Mouse (Mus musculus) kidney, postnatal 0 days (tissue): ENCODE data around the gene Rassf3. TPM values are rescaled to one million over a fixed set of nuclear protein-coding genes. Genes with fewer than 3 reads are reported as not detected.

Experiments
- ATAC-seq: fragments of 200-750 bp; cut with Nextera tagmentation; replicated peaks from 2 replicates; pipeline ENCODE4 v1.8.0; 2017; ENCODE audit warnings: low read depth, moderate number of reproducible peaks, moderate TSS enrichment, moderate library complexity; ENCODE audit not compliant: low FRiP score
- DNase-seq: peaks from one replicate; pipeline ENCODE4 v3.0.0-alpha.2; 2016; ENCODE audit warnings: low spot score
- H3K27ac ChIP-seq: fragments of 300-500 bp; sonication (generic); 2 replicates; pipeline ENCODE4 v1.5.1; 2014; ENCODE audit warnings: mild to moderate bottlenecking
- H3K27me3 ChIP-seq: fragments of 300-500 bp; sonication (generic); 2 replicates; pipeline ENCODE4 v1.6.1; 2014; ENCODE audit warnings: low read length, mixed read lengths; ENCODE audit not compliant: insufficient read depth
- H3K36me3 ChIP-seq: fragments of 300-500 bp; sonication (generic); 2 replicates; pipeline ENCODE4 v1.6.1; 2014; ENCODE audit warnings: low read length, mixed read lengths; ENCODE audit not compliant: insufficient read depth
- H3K4me1 ChIP-seq: fragments of 300-500 bp; sonication (generic); replicated peaks from 2 replicates; pipeline ENCODE4 v1.6.1; 2014; ENCODE audit warnings: antibody characterized with exemption, low read length, mixed read lengths; ENCODE audit not compliant: insufficient read depth
- H3K4me2 ChIP-seq: fragments of 300-500 bp; sonication (generic); 2 replicates; pipeline ENCODE4 v1.6.1; 2014; ENCODE audit warnings: mild to moderate bottlenecking, low read length, moderate library complexity, mixed read lengths
- H3K4me3 ChIP-seq: fragments of 300-500 bp; sonication (generic); replicated peaks from 2 replicates; pipeline ENCODE4 v1.5.1; 2014; ENCODE audit warnings: low read depth, low read length
- H3K9ac ChIP-seq: fragments of 300-500 bp; sonication (generic); 2 replicates; pipeline ENCODE4 v1.6.1; 2014; ENCODE audit warnings: low read depth, low read length
- H3K9me3 ChIP-seq: fragments of 300-500 bp; sonication (generic); replicated peaks from 2 replicates; pipeline ENCODE4 v1.6.1; 2016; ENCODE audit warnings: low read length, inconsistent platforms, mixed read lengths
- CTCF ChIP-seq: IDR thresholded peaks from 2 replicates; pipeline ENCODE4 v1.5.1; 2016; ENCODE audit warnings: antibody characterized with exemption, low read depth, mild to moderate bottlenecking, moderate library complexity
- WGBS: fragments of 180-500 bp; shearing (Covaris S2); extraction: QIAGEN DNeasy Blood & Tissue Kit; methylation state at CpG from one replicate; pipeline ENCODE4 v1.1.7; 2014; 5-methylcytosine and 5-hydroxymethylcytosine counted together
- polyA plus RNA-seq: library from polyadenylated mRNA; unstranded; fragments of >200 nt; fragmentation: Nextera tagmentation; extraction: Ambion mirVana; gene quantifications from 2 replicates; pipeline ENCODE4 v1.2.1, GENCODE M21; 2015

The Rassf3 gene
- polyA plus RNA-seq, 1 experiment from 2014 or later = 11.9 TPM

DNA sequence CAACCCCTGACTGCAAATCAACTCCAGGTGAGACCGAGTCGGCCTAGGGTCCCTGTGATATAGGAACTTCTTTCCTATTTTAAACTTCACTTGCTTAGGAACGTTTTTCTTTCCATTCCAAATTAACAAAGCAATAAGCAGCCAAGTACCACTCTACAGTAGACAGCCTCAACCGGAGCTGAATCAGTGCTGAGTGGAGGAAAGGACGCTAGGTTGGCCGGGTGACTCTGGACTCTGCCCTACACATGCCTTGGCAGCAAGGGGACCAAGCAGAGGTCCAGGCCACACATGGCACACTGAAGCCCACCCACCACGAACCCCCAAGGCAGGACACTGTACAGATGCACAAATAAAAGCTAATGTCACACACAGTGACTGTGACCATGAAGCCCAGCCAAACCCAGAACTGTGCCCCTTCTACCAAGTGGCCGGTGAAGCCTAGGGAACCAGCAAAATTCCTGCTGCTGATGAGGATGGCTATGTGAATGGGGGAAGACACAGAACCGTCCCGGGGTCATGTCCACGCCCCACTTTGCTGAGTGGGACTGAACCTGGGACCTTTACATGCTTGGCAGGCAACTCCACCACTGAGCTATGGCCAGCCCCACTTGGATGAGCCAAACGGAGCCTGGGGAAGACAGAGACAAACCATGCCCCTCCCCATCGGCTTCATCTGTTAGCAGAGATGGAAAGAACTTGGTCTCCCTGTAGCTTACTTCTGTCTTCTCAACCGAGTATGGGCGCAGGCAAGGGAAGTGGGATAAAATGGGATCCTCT, 45.2 kb downstream of the Rassf3 start:
- Histone ChIP-seq H3K4me1 (peaks cover 41% of the 10 kb centered on the region), H3K4me2 (peak overlapping the region; percentile 45; the same call in 1 of the 2 replicates), H3K27ac (peak overlapping the region; percentile 85), H3K9ac (no peak overlapping the region), H3K36me3 (no peaks in the 10 kb centered on the region), H3K27me3 (no peaks in the 10 kb centered on the region), H3K9me3 (no peaks in the 10 kb centered on the region), H3K4me3 (no peak overlapping the region)
- ATAC-seq = no peak
- WGBS = 68% methylated on average over 15 of the region's 15 CpGs
- DNase-seq = no peak
- no peak for TF ChIP-seq CTCF

DNA sequence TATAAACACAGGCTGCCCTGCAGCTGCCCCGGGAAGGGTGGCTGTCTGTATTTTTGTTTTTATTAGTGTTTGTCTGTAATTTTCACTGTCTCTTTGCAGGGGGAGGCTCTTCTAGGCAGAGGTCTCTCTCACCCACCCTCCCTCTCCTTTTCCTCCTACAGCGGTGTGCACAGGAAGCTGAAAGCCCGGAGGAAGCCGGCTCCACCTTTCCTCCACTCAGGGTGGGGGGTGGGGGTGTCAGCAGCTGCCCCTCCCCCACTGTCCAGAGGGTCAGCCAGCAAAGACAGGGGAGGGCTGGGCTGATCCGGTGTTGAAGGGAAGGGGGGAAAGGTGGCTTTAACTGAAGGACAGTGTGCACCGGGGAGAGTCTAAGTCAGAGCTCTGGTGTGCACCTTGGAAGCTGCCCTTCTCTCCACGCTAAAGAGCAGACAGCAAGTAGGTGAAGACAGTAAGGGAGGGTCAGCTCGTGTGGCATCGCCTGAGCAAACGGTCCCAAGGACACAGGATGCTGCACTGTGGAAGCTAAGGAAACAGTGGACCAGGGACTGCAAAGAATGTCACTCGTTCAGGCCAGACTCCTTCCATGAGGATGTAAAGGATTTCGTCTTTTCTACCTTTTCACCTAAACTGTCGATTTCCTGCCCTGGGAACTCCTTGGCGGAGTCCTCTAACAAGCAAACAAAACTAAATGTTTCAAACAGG, 46.0 kb downstream of the Rassf3 start:
- no peaks in the 10 kb centered on the region for H3K9me3 ChIP-seq
- no peak for TF ChIP-seq CTCF
- peak overlapping the region; percentile 45; the same call in 1 of the 2 replicates for H3K9ac ChIP-seq
- H3K4me1 ChIP-seq = peaks cover 39% of the 10 kb centered on the region
- 15% methylated on average over 14 of the region's 14 CpGs for WGBS
- peak overlapping the region; percentile 45 for H3K4me2 ChIP-seq
- H3K27me3 ChIP-seq = no peaks in the 10 kb centered on the region
- ATAC-seq (peak; percentile 57; the same call in 1 of the 2 replicates), DNase-seq (peak; percentile 68)
- H3K4me3 ChIP-seq = no peak overlapping the region
- H3K27ac ChIP-seq = peak overlapping the region; percentile 85
- no peaks in the 10 kb centered on the region for H3K36me3 ChIP-seq

DNA sequence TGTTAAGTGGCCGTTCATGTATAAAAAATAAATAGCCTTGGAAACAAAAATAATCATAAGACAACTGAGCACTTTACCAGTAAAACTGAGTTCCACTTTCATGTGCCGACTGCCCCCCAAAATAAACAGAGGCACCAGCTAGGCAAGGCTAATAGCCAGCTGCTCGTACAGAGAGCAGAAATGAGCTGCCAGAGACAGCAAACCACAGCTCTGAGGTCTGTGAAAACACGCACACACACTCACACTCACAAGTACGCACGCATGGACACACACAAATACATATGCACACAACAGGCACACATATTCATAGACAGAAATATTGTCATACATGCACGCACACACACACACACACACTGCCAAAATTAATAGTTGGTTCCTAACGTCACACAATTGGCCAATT, 46.6 kb downstream of the Rassf3 start:
- H3K36me3 ChIP-seq = no peaks in the 10 kb centered on the region
- WGBS = 24% methylated on average over 8 of the region's 8 CpGs
- no peak for TF ChIP-seq CTCF
- ATAC-seq (no peak), DNase-seq (no peak)
- peak overlapping the region; percentile 45; the same call in 1 of the 2 replicates for H3K9ac ChIP-seq
- H3K27ac ChIP-seq = peak overlapping the region; percentile 85
- no peaks in the 10 kb centered on the region for H3K27me3 ChIP-seq
- no peaks in the 10 kb centered on the region for H3K9me3 ChIP-seq
- H3K4me2 ChIP-seq = peak overlapping the region; percentile 45
- peaks cover 39% of the 10 kb centered on the region for H3K4me1 ChIP-seq
- H3K4me3 ChIP-seq = no peak overlapping the region

DNA sequence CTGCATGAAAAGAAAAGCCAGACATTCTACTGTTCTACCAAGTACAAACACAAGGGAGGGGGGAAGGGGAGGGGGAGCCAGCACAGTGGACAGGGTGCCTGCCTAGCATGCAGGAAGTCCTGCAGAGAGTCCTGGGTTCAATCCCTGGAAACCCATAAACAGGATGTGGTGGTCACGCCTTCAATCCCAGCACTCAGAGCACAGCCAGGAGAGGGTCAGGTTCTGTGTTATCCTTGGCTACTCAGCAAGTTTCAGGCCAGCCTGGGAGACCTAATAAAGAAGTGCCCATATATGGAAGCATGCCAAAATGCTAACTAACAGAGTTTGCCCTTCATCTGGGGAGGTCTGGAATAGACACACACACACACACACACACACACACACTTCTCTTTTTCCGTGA, 47.1 kb downstream of the Rassf3 start:
- TF ChIP-seq CTCF = no peak
- ATAC-seq (peak; percentile 52), DNase-seq (peak; percentile 73)
- Histone ChIP-seq H3K36me3 (no peaks in the 10 kb centered on the region), H3K27ac (peak overlapping the region; percentile 85), H3K4me3 (no peak overlapping the region), H3K27me3 (no peaks in the 10 kb centered on the region), H3K9me3 (no peaks in the 10 kb centered on the region), H3K4me2 (no peak overlapping the region; the same call in 1 of the 2 replicates), H3K9ac (no peak overlapping the region), H3K4me1 (peaks cover 41% of the 10 kb centered on the region)
- 14% methylated on average over 2 of the region's 2 CpGs for WGBS

DNA sequence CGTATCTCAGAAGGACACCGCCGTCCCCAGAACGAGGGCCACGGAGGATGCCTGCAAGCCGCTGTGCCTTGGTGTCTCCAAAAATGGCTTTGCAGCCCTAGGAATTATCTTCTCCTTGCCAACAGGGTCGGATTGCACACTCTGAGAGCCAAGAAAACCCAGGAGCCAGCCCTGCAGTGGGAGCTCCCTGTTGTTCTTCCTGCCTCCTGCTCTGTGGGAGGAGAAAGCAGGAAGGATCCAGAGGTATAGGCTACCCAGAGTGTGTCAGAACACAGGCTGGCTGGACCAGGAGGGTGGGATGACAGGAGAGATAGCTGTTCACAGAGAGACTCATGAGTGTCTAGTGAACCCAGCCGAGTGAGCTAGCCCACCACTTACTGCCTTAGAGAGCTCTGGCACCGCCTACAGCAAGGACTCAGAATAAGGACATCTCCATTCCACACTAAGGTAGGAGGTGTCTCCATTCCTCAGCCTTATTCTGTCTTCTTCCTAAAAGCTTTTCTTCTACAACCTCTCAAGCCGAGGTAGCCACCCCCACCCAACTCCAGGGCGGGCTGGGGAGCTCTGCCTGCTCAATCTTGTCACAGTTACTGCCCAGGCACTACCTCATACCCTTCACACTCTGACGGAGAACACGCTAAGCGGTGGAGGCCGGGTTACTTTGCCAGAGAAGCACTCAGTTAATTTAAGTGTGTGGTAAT, 48.0 kb downstream of the Rassf3 start:
- 63% methylated on average over 15 of the region's 15 CpGs for WGBS
- H3K9me3 ChIP-seq = no peaks in the 10 kb centered on the region

DNA sequence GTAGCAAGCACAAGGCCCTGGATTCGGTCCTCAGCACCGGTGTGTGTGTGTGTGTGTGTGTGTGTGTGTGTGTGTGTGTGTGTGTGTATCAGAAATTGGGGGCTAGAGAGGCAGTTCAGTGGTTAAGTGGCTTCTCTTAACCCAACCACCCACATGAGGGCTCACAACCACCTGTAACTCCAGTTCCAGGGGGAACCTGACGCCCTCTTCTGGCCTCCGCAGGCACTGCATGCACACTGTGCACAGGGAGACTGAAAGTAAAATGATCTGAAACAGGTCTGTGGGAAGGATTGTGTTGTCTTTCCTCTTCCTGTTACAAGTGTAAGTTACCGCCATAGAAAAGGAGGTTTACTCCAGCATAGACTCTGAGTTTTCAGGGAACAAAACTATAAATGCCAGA, 49.0 kb downstream of the Rassf3 start:
- WGBS = 56% methylated on average over 5 of the region's 5 CpGs
- ATAC-seq = no peak
- DNase-seq = no peak

More for the DNA sequence above, 48.0 kb downstream of the Rassf3 start:
- no peak overlapping the region for H3K4me3 ChIP-seq
- peak overlapping the region; percentile 85 for H3K27ac ChIP-seq
- H3K9ac ChIP-seq = no peak overlapping the region
- H3K4me2 ChIP-seq = no peak overlapping the region
- no peaks in the 10 kb centered on the region for H3K36me3 ChIP-seq
- DNase-seq (no peak), ATAC-seq (no peak)
- no peaks in the 10 kb centered on the region for H3K27me3 ChIP-seq
- H3K4me1 ChIP-seq = peaks cover 49% of the 10 kb centered on the region
- no peak for TF ChIP-seq CTCF

More for the DNA sequence above, 49.0 kb downstream of the Rassf3 start:
- H3K4me1 ChIP-seq = peaks cover 53% of the 10 kb centered on the region
- H3K9me3 ChIP-seq = no peaks in the 10 kb centered on the region
- H3K4me3 ChIP-seq = no peak overlapping the region
- H3K27ac ChIP-seq = peak overlapping the region; percentile 70
- H3K27me3 ChIP-seq = no peaks in the 10 kb centered on the region
- no peak overlapping the region for H3K9ac ChIP-seq
- H3K36me3 ChIP-seq = no peaks in the 10 kb centered on the region
- H3K4me2 ChIP-seq = no peak overlapping the region
- peak; percentile 67 for TF ChIP-seq CTCF
